ENCODE assay signal across 9 mouse cellular contexts in genomic region chr12:106311320-106311825, GRCm38 (mm10).
DNase-seq lines count a peak whose midpoint lies in the region; ATAC-seq and TF ChIP-seq lines count a peak whose summit lies in the region.
"Had no signal": no experiment of that assay in that cellular context is flagged by ENCODE, and none has a peak within 500 bp of the region (broad histone marks: within the 10 kb centered on the region; RNA-seq: fewer than 3 reads in every experiment).

No protein-coding gene starts in this region.

- H3K27ac ChIP-seq in heart, embryonic 15.5 days = no peak overlapping the region
- no peak overlapping the region for H3K27ac ChIP-seq in ES-E14 (ENCODE audit: insufficient read depth, low read depth, low read length, poor library complexity, severe bottlenecking)
- H3K27ac ChIP-seq in hindbrain, embryonic 12.5 days = no peak overlapping the region
- peak overlapping the region; percentile 82 for H3K27ac ChIP-seq in midbrain, embryonic 10.5 days (replicated peaks)

- intact Hi-C loops in heart, postnatal 36 days (cut with DNase I) = no loop called here

- H3K36me3 ChIP-seq in heart, embryonic 15.5 days = no peaks in the 10 kb centered on the region
- no peaks in the 10 kb centered on the region for H3K36me3 ChIP-seq in ES-E14 (ENCODE audit: control insufficient read depth, insufficient read depth, low read length, poor library complexity, severe bottlenecking)
- no peaks in the 10 kb centered on the region for H3K36me3 ChIP-seq in hindbrain, embryonic 12.5 days
- H3K36me3 ChIP-seq in midbrain, embryonic 10.5 days = no peaks in the 10 kb centered on the region

- in situ Hi-C loops in ES-E14 (cut with MboI; ENCODE audit: low sequenced_read_pairs in 2 of 2, unreplicated experiment in 2 of 2) = no loop called here

- peak overlapping the region; percentile 82 for H3K4me2 ChIP-seq in heart, embryonic 15.5 days
- peak overlapping the region; percentile 81 for H3K4me2 ChIP-seq in hindbrain, embryonic 12.5 days (replicated peaks)

- H3K9me3 ChIP-seq in heart, embryonic 15.5 days (replicated peaks) = no peaks in the 10 kb centered on the region
- no peaks in the 10 kb centered on the region for H3K9me3 ChIP-seq in ES-E14 (ENCODE audit: control insufficient read depth, insufficient read depth, low read depth, low read length)
- H3K9me3 ChIP-seq in hindbrain, embryonic 12.5 days (replicated peaks) = no peaks in the 10 kb centered on the region
- no peaks in the 10 kb centered on the region for H3K9me3 ChIP-seq in midbrain, embryonic 10.5 days (replicated peaks)

- 50% methylated on average over 7 of the region's 7 CpGs for WGBS in heart, embryonic 15.5 days
- whole genome bisulfite sequencing in hindbrain, embryonic 12.5 days = 33% methylated on average over 7 of the region's 7 CpGs
- WGBS in midbrain, embryonic 10.5 days = 32% methylated on average over 7 of the region's 7 CpGs

- no peak overlapping the region for H3K9ac ChIP-seq in heart, embryonic 15.5 days
- peak overlapping the region; percentile 39 for H3K9ac ChIP-seq in ES-E14 (ENCODE audit: insufficient read depth, low read depth, low read length, poor library complexity, severe bottlenecking)
- peak overlapping the region; percentile 46 for H3K9ac ChIP-seq in hindbrain, embryonic 12.5 days

- H3K4me3 ChIP-seq in heart, embryonic 15.5 days = peak overlapping the region; percentile 53
- peak overlapping the region; percentile 58 to 75 for H3K4me3 ChIP-seq in ES-E14 (ENCODE audit: insufficient read depth in 1 of 2, low read depth in 1 of 2, low read length in 2 of 2, poor library complexity in 1 of 2, severe bottlenecking in 1 of 2)
- H3K4me3 ChIP-seq in hindbrain, embryonic 12.5 days = peak overlapping the region; percentile 36
- H3K4me3 ChIP-seq in midbrain, embryonic 10.5 days = peak overlapping the region; percentile 53

- H3K4me1 ChIP-seq in heart, embryonic 15.5 days (replicated peaks) = peaks cover 2% of the 10 kb centered on the region; the same call in 1 of the 2 replicates
- peaks cover 3 to 4% of the 10 kb centered on the region in 2 experiments; a peak in 2 of 4 replicates for H3K4me1 ChIP-seq in ES-E14 (ENCODE audit: control insufficient read depth in 2 of 2, insufficient read depth in 2 of 2, low read length in 2 of 2, poor library complexity in 1 of 2)
- H3K4me1 ChIP-seq in hindbrain, embryonic 12.5 days = peaks cover 21% of the 10 kb centered on the region
- H3K4me1 ChIP-seq in midbrain, embryonic 10.5 days = peaks cover 50% of the 10 kb centered on the region

- DNase-seq in heart, postnatal 36 days = no peak
- DNase-seq in ES-E14 (ENCODE audit: low read depth, low spot score) (no peak), MN1 (ENCODE audit: low spot score) (no peak)
- DNase-seq in midbrain, embryonic 10.5 days (ENCODE audit: low spot score) = peak; percentile 30
- DNase-seq in cerebellum, postnatal 10 days = no peak
- no peak for DNase-seq in layer of hippocampus, adult 11-12 months (ENCODE audit: low spot score)

- peaks cover 4% of the 10 kb centered on the region; the same call in 1 of the 2 replicates for H3K27me3 ChIP-seq in heart, embryonic 15.5 days
- H3K27me3 ChIP-seq in hindbrain, embryonic 12.5 days = peaks cover 42% of the 10 kb centered on the region
- peaks cover 38% of the 10 kb centered on the region for H3K27me3 ChIP-seq in midbrain, embryonic 10.5 days (ENCODE audit: low read depth, poor library complexity, severe bottlenecking)
- H3K27me3 ChIP-seq: CH12.LX had no signal

- ATAC-seq in heart, embryonic 15.5 days (replicated peaks; ENCODE audit: insufficient number of reproducible peaks, insufficient read depth, low FRiP score, low read depth) = no peak
- ATAC-seq in hindbrain, embryonic 12.5 days (ENCODE audit: low FRiP score) = no peak

TF ChIP-seq in ES-E14, 5 proteins besides CTCF, POLR2A, EP300 and RAD21:
- TF ChIP-seq CHD2 (IDR thresholded peaks at IDR 0.05; ENCODE audit: low read depth, low read length) (no peak), MAFK (IDR thresholded peaks at IDR 0.05; ENCODE audit: insufficient read depth, low read depth, low read length) (no peak), ZC3H11A (IDR thresholded peaks at IDR 0.05; ENCODE audit: borderline replicate concordance, low read depth, low read length) (no peak), ZNF384 (IDR thresholded peaks at IDR 0.05; ENCODE audit: low read depth, low read length) (no peak), HCFC1 (IDR thresholded peaks at IDR 0.05; ENCODE audit: borderline replicate concordance, insufficient read depth, low read length) (no peak)
